Mouse (Mus musculus): ENCODE results near the gene Prpf3.

GRCm38 (mm10) chr3:95826275-95826674, 29.4 kb downstream of the Prpf3 start:
- TF ChIP-seq CTCF (IDR thresholded peaks at IDR 0.05; ENCODE audit: borderline replicate concordance, insufficient read depth, low read length) (no peak), POLR2A (IDR thresholded peaks at IDR 0.05; ENCODE audit: low read depth, low read length) (no peak)

Measured in embryonic fibroblast, embryonic 13.5 days (primary cell).